Mouse (Mus musculus): Measurements from ENCODE around the gene Fam173a. TPM values are rescaled to one million over a fixed set of nuclear protein-coding genes. Genes with fewer than 3 reads are reported as not detected.
"Not testable (repeated sequence)": the region's sequence is repeated elsewhere in the genome, so short reads cannot be mapped to it uniquely, and the experiment has no call there.

Fam173a gene
- total RNA-seq, 1 experiment from 2014 or later = 21.1 TPM

DNA sequence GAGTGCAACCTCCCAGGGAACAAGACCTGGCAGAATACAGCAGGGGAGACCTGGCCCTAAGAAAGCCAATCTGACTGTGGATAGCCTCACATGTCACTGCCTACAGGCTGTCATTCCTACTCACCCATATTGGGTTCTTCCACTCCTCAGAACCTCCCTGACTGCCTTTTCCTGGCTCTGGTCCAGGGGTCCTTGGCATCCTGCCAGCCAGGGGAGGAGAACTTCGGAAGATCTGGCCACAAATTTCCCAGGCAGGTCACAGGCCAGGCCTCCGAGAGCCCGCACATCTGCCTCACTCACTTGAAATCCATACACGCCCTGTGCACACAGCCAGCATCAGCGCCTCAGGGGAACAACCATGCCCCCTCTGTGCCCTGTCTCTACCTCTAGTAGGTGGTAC, 41.3 kb downstream of the Fam173a start:
- no peak for ATAC-seq (replicated peaks in 1 of 2; ENCODE audit: insufficient read depth in 1 of 2, low FRiP score in 2 of 2, low TSS enrichment in 1 of 2, low read depth in 1 of 2, poor library complexity in 2 of 2, severe bottlenecking in 2 of 2)

DNA sequence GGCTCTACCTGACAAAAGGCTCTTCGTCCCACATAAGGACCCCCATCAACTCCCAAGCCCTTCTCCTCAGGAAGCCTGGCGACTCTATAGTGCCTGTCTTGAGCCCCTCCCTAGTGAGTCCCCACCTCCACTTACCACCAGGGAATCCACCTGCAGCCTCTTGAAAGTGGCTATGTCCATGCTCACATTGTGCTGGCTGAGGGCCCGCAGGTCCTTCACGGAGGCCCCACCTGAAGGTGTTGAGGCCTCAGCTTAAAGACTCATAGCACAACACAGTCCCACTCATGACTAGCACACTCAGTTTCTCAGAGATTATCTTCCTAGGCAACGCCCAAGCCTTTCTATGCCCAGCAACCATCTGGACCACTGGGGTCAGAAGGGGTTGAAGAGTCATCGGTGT, 43.4 kb downstream of the Fam173a start:
- ATAC-seq (replicated peaks in 1 of 2; ENCODE audit: insufficient read depth in 1 of 2, low FRiP score in 2 of 2, low TSS enrichment in 1 of 2, low read depth in 1 of 2, poor library complexity in 2 of 2, severe bottlenecking in 2 of 2) = no peak

DNA sequence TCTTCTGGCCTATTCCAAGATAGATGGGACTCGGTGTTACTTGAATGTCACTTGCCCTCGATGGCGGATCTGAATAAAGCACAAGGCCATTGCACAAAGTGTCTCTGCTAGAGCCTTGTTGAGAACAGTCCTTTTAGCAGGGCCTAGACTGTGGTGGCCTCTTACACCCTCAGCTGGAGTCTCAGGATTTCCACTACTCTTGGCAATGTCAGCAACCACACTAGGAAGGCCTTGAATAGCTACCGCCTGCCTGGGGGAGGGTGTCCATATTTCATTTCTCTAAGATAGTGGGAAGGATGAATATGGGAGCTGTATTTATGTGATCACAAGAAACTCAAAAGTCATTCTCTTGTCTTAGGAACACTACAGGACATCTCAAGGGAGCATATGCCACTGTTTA, 44.5 kb downstream of the Fam173a start:
- no peak for ATAC-seq (replicated peaks in 1 of 2; ENCODE audit: insufficient read depth in 1 of 2, low FRiP score in 2 of 2, low TSS enrichment in 1 of 2, low read depth in 1 of 2, poor library complexity in 2 of 2, severe bottlenecking in 2 of 2)

DNA sequence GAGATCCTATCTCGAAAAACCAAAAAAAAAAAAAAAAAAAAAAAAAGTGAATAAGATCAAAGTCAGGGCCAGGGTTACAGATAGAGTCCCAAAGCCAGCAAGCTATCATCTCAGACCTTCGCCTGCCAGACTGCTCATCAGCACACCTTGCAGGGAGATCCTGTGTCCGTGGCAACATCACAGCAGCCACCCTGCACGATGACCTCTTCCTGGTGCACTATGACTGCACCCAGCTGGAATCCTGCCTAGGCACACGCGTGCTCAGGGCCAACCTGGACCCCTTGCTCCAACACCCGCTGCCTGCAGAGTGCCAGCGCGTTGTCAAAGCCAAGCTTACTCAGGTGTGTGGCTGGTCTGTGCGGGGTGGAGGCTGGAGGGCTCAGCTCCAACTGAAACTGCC, 48.4 kb downstream of the Fam173a start:
- no peak for ATAC-seq (replicated peaks in 1 of 2; ENCODE audit: insufficient read depth in 1 of 2, low FRiP score in 2 of 2, low TSS enrichment in 1 of 2, low read depth in 1 of 2, poor library complexity in 2 of 2, severe bottlenecking in 2 of 2)

DNA sequence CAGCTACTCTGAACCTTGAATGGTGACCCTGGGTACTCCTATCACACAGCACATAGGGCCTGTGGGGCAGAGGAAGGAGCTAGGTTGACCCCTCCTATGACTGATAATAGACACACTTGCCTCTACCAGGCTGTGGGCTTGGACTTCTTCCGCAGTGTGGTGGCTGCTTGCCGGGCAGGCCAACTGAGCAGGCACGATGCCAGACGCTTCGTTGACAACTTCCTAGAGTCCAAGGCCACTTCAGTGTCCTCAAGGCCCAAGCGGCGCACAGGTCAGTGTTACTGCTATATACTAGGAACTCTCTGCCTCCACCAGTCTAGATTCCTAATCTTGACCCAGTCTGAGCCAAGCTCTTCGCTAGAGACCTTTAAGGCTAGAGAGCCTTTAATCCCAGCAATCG, 48.9 kb downstream of the Fam173a start:
- ATAC-seq (replicated peaks in 1 of 2; ENCODE audit: insufficient read depth in 1 of 2, low FRiP score in 2 of 2, low TSS enrichment in 1 of 2, low read depth in 1 of 2, poor library complexity in 2 of 2, severe bottlenecking in 2 of 2) = no peak; a peak in 1 of 4 replicates

DNA sequence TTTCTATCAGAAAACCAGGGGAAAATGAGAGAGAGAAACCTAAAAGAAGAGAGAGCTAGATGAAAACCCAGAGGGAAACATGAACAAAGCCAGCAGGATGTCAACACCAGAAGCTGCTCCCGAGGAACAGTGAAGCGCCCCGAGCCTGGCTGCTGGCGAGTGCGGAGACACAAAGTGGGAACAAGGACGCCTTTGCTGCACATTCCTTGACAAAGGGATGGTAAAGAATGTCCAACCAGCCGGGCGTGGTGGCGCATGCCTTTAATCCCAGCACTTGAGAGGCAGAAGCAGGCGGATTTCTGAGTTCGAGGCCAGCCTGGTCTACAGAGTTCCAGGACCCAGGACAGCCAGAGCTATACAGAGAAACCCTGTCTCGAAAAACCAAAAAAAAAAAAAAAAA, 51.2 kb downstream of the Fam173a start:
- ATAC-seq (replicated peaks in 1 of 2; ENCODE audit: insufficient read depth in 1 of 2, low FRiP score in 2 of 2, low TSS enrichment in 1 of 2, low read depth in 1 of 2, poor library complexity in 2 of 2, severe bottlenecking in 2 of 2) = not testable (repeated sequence)

Other genes with a start within 250 kb of the Fam173a start
- gene Sox8, start 222.2 kb downstream of the Fam173a start, total RNA-seq (2017) = not detected in 2 replicates
- 6.7 and 12.1 TPM in 2 replicates for gene Lmf1, start 213.8 kb downstream of the Fam173a start, total RNA-seq (2017)
- gene Gng13, start 75.7 kb downstream of the Fam173a start, total RNA-seq (2017) = not detected in 2 replicates
- 11.9 and 12.8 TPM in 2 replicates for gene Chtf18, start 65.5 kb downstream of the Fam173a start, total RNA-seq (2017)
- gene Rpusd1, start 65.2 kb downstream of the Fam173a start, total RNA-seq (2017) = 1.8 and 4.6 TPM in 2 replicates
- gene Mslnl, start 56.9 kb downstream of the Fam173a start, total RNA-seq (2017) = not detected in 2 replicates
- not detected in 2 replicates for gene Msln, start 38.5 kb downstream of the Fam173a start, total RNA-seq (2017)
- gene Narfl, start 19.1 kb downstream of the Fam173a start, total RNA-seq (2017) = 13.4 and 21.5 TPM in 2 replicates
- 18.6 and 42.3 TPM in 2 replicates for gene Haghl, start 7.2 kb downstream of the Fam173a start, total RNA-seq (2017)
- 0.38 TPM in 1 of 2 replicates, not detected in the other for gene Ccdc78, start 6.3 kb downstream of the Fam173a start, total RNA-seq (2017)
- not detected in 2 replicates for gene AC134908.4, start 2.8 kb upstream of the Fam173a start, total RNA-seq (2017)
- gene Metrn, start 4.2 kb upstream of the Fam173a start, total RNA-seq (2017) = 24.9 and 26.5 TPM in 2 replicates
- gene Fbxl16, start 16.2 kb upstream of the Fam173a start, total RNA-seq (2017) = 0.06 TPM in 1 of 2 replicates, not detected in the other
- gene Wdr24, start 30.7 kb upstream of the Fam173a start, total RNA-seq (2017) = 16.5 and 17.6 TPM in 2 replicates
- gene Jmjd8, start 36.0 kb upstream of the Fam173a start, total RNA-seq (2017) = 23.2 and 25.3 TPM in 2 replicates
- 79.5 and 84.8 TPM in 2 replicates for gene Stub1, start 40.5 kb upstream of the Fam173a start, total RNA-seq (2017)
- not detected in 2 replicates for gene Rhbdl1, start 44.4 kb upstream of the Fam173a start, total RNA-seq (2017)
- gene Gm20683, start 48.9 kb upstream of the Fam173a start, total RNA-seq (2017) = 1.4 TPM in 1 of 2 replicates, not detected in the other
- gene Rhot2, start 52.0 kb upstream of the Fam173a start, total RNA-seq (2017) = 24.6 and 27.1 TPM in 2 replicates
- gene Wdr90, start 68.6 kb upstream of the Fam173a start, total RNA-seq (2017) = 13.0 and 13.6 TPM in 2 replicates
- gene Mcrip2, start 75.9 kb upstream of the Fam173a start, total RNA-seq (2017) = 7.3 and 13.5 TPM in 2 replicates
- 20.1 and 35.2 TPM in 2 replicates for gene Mettl26, start 82.2 kb upstream of the Fam173a start, total RNA-seq (2017)
- gene Wfikkn1, start 88.0 kb upstream of the Fam173a start, total RNA-seq (2017) = 0.79 and 1.1 TPM in 2 replicates
- 12.3 and 17.1 TPM in 2 replicates for gene Rab40c, start 126.8 kb upstream of the Fam173a start, total RNA-seq (2017)
- gene Pigq, start 152.0 kb upstream of the Fam173a start, total RNA-seq (2017) = 33.8 and 47.5 TPM in 2 replicates
- gene Nhlrc4, start 152.1 kb upstream of the Fam173a start, total RNA-seq (2017) = not detected in 2 replicates
- gene A930017K11Rik, start 159.7 kb upstream of the Fam173a start, total RNA-seq (2017) = not detected in 2 replicates
- gene Capn15, start 192.9 kb upstream of the Fam173a start, total RNA-seq (2017) = 3.3 and 8.1 TPM in 2 replicates